Mouse (Mus musculus) splenic B cell, adult 2 months (primary cell): ENCODE measurements around the gene Mtx1.
"Not testable (repeated sequence)": the region's sequence is repeated elsewhere in the genome, so short reads cannot be mapped to it uniquely, and the experiment has no call there.

Experiments
- DNase-seq: peaks from one replicate; pipeline ENCODE4 v3.0.0-alpha.2; 2011; ENCODE audit warnings: low read depth, low spot score
- H3K27me3 ChIP-seq: 2 replicates; pipeline ENCODE4 v1.6.1; 2012; ENCODE audit warnings: mild to moderate bottlenecking, low read length, moderate library complexity, mixed read lengths; ENCODE audit not compliant: control insufficient read depth, poor library complexity, insufficient read depth, severe bottlenecking
- H3K36me3 ChIP-seq: 2 replicates; pipeline ENCODE4 v1.6.1; 2012; ENCODE audit warnings: mild to moderate bottlenecking, low read length, moderate library complexity, mixed read lengths; ENCODE audit not compliant: control insufficient read depth, poor library complexity, insufficient read depth, severe bottlenecking

Gene Mtx1

DNA sequence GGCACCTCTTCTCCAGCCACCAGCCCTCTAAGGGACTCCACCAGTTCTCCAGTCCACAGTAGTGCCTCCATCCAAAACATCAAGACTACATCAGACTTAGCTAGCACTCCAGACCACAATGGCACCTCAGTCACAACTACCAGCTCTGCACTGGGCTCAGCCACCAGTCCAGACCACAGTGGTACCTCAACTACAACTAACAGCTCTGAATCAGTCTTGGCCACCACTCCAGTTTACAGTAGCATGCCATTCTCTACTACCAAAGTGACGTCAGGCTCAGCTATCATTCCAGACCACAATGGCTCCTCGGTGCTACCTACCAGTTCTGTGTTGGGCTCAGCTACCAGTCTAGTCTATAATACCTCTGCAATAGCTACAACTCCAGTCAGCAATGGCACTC is 3.7 kb upstream of the Mtx1 start:
- no peak for DNase-seq
- H3K36me3 ChIP-seq, result no peaks in the 10 kb centered on the region
- H3K27me3 ChIP-seq, result no peaks in the 10 kb centered on the region

- no peak for DNase-seq
- no peaks in the 10 kb centered on the region for H3K36me3 ChIP-seq
- H3K27me3 ChIP-seq, result no peaks in the 10 kb centered on the region
These were observed 2.4 kb upstream of the Mtx1 start for GRCm38 (mm10) chr3:89229276-89229675.

- Histone ChIP-seq H3K27me3 (no peaks in the 10 kb centered on the region), H3K36me3 (no peaks in the 10 kb centered on the region)
- DNase-seq, result no peak
These were observed 1.9 kb upstream of the Mtx1 start, which contains the start of gene Muc1 for GRCm38 (mm10) chr3:89228836-89229235. Muc1 (plus strand) TSS chr3:89229057.

DNA sequence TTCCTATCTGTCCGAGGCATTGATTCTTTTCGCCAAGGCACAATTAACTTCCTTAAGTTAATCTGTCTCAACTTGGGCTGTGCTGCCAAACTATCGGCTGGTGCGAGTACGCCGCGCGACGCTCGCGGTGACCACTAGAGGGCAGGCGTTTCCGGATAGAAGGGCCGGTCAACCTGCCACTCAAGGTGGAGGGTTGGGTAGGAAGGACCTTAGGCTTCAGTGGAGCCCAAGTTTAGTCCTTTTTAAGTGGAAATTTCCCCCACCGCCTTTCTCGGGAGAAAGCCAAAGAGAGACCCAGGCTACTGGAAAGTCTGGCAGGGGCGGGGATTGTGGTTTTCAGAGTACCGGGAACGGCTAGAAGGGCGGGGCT is 1.3 kb upstream of the Mtx1 start:
- DNase-seq, result peak; percentile 91
- Histone ChIP-seq H3K36me3 (no peaks in the 10 kb centered on the region), H3K27me3 (no peaks in the 10 kb centered on the region)

DNA sequence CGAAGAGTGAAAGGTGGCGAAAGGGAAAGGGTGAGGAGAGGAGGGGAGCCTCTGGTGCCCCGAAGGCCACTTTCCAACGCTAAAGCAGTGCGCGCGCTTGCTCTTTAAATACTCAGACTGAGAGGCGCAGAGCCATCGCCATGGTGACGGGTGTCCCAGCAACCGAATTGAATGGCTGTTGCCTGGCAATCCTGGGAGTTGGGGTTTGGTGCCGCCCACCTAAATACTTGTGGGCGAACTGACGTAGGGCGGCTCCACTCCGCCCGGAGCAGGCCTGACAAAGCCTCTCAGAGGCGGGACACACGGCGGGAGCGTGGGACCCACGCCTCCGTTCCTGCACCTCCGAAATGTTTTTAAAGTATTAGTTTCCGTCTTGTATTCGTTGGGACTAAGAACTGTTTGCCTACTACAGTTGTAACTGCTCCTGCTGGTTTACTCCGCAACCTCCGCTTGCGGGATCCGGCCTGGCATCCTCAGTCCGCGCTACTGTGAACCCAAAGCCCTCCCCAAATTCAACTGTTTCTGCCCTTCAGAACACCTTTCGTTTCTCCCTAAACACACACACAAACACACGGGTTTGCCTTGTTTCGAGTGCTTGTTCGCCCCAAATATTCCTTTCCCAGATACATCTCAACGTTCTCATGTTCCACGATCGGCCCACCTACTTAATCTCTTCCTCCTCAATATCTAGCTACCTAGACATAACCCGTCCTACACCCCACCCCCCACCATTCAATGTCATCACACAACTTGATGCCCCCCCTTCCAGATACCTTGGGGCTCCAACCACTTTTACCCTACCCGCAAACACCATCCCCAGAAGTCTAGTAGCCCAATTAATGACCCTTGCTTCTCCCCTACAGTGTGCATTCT is 655 bp upstream of the Mtx1 start:
- Histone ChIP-seq H3K27me3 (no peaks in the 10 kb centered on the region), H3K36me3 (no peaks in the 10 kb centered on the region)
- peak; percentile 67 for DNase-seq

GRCm38 (mm10) chr3:89226361-89226760 is 527 bp downstream of the Mtx1 start:
- Histone ChIP-seq H3K36me3 (no peaks in the 10 kb centered on the region), H3K27me3 (no peaks in the 10 kb centered on the region)
- DNase-seq, result no peak

- Histone ChIP-seq H3K36me3 (no peaks in the 10 kb centered on the region), H3K27me3 (no peaks in the 10 kb centered on the region)
- no peak for DNase-seq
These were observed 970 bp downstream of the Mtx1 start for GRCm38 (mm10) chr3:89225918-89226317.

- H3K27me3 ChIP-seq, result no peaks in the 10 kb centered on the region
- no peaks in the 10 kb centered on the region for H3K36me3 ChIP-seq
- no peak for DNase-seq
These were observed 1.5 kb downstream of the Mtx1 start for GRCm38 (mm10) chr3:89225321-89225815.

- no peaks in the 10 kb centered on the region for H3K36me3 ChIP-seq
- H3K27me3 ChIP-seq, result no peaks in the 10 kb centered on the region
- no peak for DNase-seq
These were observed 2.1 kb downstream of the Mtx1 start for GRCm38 (mm10) chr3:89224796-89225195.

DNA sequence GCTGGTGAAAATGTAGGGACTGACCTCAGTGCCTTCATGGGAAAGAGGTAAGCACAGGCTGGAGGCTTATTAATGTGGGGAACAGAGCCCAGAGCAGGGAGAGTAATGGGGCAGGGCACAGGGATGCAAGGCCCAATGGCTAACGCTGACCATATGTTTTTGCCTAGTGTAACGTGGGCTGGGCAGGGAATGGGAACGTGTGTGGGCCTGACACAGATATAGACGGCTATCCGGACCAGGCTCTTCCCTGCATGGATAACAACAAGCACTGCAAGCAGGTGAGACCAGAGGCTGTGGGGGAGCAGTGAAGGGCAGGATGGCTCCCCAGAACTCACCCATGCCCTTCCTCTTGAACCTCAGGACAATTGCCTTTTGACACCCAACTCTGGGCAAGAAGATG is 5.7 kb downstream of the Mtx1 start:
- Histone ChIP-seq H3K36me3 (no peaks in the 10 kb centered on the region), H3K27me3 (no peaks in the 10 kb centered on the region)
- DNase-seq, result no peak

GRCm38 (mm10) chr3:89219546-89219945 is 7.3 kb downstream of the Mtx1 start:
- no peaks in the 10 kb centered on the region for H3K36me3 ChIP-seq
- H3K27me3 ChIP-seq, result no peaks in the 10 kb centered on the region
- DNase-seq, result no peak

GRCm38 (mm10) chr3:89218271-89218670 is 8.6 kb downstream of the Mtx1 start:
- no peaks in the 10 kb centered on the region for H3K36me3 ChIP-seq
- no peaks in the 10 kb centered on the region for H3K27me3 ChIP-seq

DNA sequence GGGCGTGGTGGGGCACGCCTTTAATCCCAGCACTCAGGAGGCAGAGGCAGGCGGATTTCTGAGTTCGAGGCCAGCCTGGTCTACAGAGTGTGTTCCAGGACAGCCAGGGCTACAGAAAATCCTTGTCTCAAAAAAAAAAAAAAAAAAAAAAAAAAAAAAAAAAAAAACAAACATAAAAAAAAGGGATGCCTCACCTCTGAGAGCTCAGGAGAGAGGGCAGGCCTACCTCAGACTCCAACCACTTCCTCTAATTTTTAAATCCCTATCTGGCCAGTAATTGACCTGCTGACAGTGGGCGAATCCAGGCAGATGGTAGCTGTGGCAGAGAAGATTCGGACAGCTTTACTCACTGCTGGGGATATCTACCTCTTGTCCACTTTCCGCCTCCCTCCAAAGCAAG is 10.5 kb downstream of the Mtx1 start:
- not testable (repeated sequence) for H3K27me3 ChIP-seq, DNase-seq, H3K36me3 ChIP-seq

More at GRCm38 (mm10) chr3:89218271-89218670, 8.6 kb downstream of the Mtx1 start:
- DNase-seq, result no peak

DNA sequence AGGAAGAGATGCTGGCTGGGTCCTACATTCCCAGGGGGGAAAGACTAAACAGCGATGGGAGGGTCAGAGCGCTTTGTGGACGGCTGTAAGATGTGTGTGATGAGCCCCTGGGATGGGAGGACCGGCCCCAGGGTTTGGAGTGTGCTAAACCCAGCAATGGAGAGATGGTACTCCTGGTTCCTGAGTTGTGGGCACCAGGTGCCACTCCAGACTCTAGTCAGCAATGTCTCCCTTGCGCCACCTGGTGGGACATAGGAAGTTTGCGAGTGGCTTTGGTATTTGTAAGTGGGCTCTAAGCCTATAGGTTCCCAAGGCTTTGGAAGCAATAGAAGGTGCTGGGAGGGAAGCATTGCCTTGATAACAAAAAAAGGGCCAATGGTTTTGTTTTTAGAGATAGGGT is 11.0 kb downstream of the Mtx1 start:
- H3K27me3 ChIP-seq, result no peaks in the 10 kb centered on the region
- no peaks in the 10 kb centered on the region for H3K36me3 ChIP-seq
- peak; percentile 93 for DNase-seq

- Histone ChIP-seq H3K36me3 (peaks cover under 1% of the 10 kb centered on the region; the same call in 1 of the 2 replicates), H3K27me3 (no peaks in the 10 kb centered on the region)
- no peak for DNase-seq
These were observed 12.0 kb downstream of the Mtx1 start, which contains the start of gene Thbs3 for GRCm38 (mm10) chr3:89214681-89215411. Thbs3 (plus strand) TSS chr3:89215180.
